ENCODE assay signal across 9 mouse cellular contexts in the genomic region with DNA sequence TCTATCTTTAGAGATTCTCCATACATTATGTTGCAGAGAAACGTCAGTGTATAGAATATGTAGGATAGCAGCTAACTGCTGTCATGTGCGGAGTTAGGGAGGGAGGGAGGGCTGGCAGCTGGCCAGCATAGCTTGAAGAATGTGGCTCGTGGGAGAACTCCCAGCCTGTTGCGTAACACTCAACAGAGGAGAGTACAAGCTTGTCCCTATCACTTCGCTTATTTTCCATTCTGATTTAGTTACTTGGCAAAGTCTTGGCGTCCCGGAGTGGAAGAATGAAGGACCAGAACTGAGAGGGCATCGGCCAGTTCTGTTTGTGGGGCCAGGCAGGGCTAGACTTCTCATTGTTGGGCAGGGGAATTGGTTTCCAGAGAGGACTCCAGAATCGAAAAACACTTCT. TPM values are rescaled to one million over a fixed set of nuclear protein-coding genes. Genes with fewer than 3 reads are reported as not detected.
DNase-seq lines count a peak whose midpoint lies in the region; ATAC-seq and TF ChIP-seq lines count a peak whose summit lies in the region.
"Had no signal": no experiment of that assay in that cellular context is flagged by ENCODE, and none has a peak within 500 bp of the region (broad histone marks: within the 10 kb centered on the region; RNA-seq: fewer than 3 reads in every experiment).

No protein-coding gene starts in this region.

- no peak overlapping the region for H3K9ac ChIP-seq in MEL (ENCODE audit: control insufficient read depth, low read depth, low read length, poor library complexity, severe bottlenecking)
- no peak overlapping the region for H3K9ac ChIP-seq in hindbrain, embryonic 14.5 days
- peak overlapping the region; percentile 14; the same call in 1 of the 2 replicates for H3K9ac ChIP-seq in stomach, postnatal 0 days (ENCODE audit: low read length)

- no peak overlapping the region for H3K4me3 ChIP-seq in MEL (ENCODE audit: control insufficient read depth in 1 of 2, insufficient read depth in 1 of 2, low read depth in 2 of 2, low read length in 2 of 2)
- H3K4me3 ChIP-seq in hindbrain, embryonic 14.5 days (replicated peaks; ENCODE audit: low read length) = no peak overlapping the region
- peak overlapping the region; percentile 20; the same call in 1 of the 2 replicates for H3K4me3 ChIP-seq in stomach, postnatal 0 days (ENCODE audit: low read depth, low read length)

- H3K79me2 ChIP-seq in MEL (ENCODE audit: control insufficient read depth, insufficient read depth, low read length, poor library complexity) = no peaks in the 10 kb centered on the region

- no peaks in the 10 kb centered on the region for H3K9me3 ChIP-seq in MEL (replicated peaks; ENCODE audit: insufficient read depth, low read length)
- H3K9me3 ChIP-seq in hindbrain, embryonic 14.5 days (ENCODE audit: control insufficient read depth, low read length) = no peaks in the 10 kb centered on the region
- no peaks in the 10 kb centered on the region for H3K9me3 ChIP-seq in stomach, postnatal 0 days (ENCODE audit: control insufficient read depth, low read length)

- ATAC-seq in hindbrain, embryonic 14.5 days (ENCODE audit: low FRiP score) = peak; percentile 71; the same call in 1 of the 2 replicates
- ATAC-seq in stomach, postnatal 0 days (ENCODE audit: low FRiP score, low TSS enrichment) = peak; percentile 84

- WGBS in hindbrain, embryonic 14.5 days = 32% methylated on average over 9 of the region's 9 CpGs
- WGBS in stomach, postnatal 0 days = 4% methylated on average over 9 of the region's 9 CpGs

- no peak overlapping the region for H3K27ac ChIP-seq in MEL (ENCODE audit: control insufficient read depth, low read depth, low read length)
- H3K27ac ChIP-seq in hindbrain, embryonic 14.5 days = 0 out of 2 replicates have a peak overlapping the region, but pooled peaks have one; percentile 22
- H3K27ac ChIP-seq in stomach, postnatal 0 days (replicated peaks) = peak overlapping the region; percentile 59; the same call in 1 of the 2 replicates

- no peak for TF ChIP-seq CTCF in MEL (IDR thresholded peaks at IDR 0.05 in 2 of 3, conservative IDR thresholded peaks at IDR 0.05 in 1 of 3; ENCODE audit: control insufficient read depth in 1 of 3, insufficient read depth in 1 of 3, low read depth in 2 of 3, low read length in 3 of 3, poor library complexity in 1 of 3, severe bottlenecking in 1 of 3)
- TF ChIP-seq CTCF in stomach, postnatal 0 days (IDR thresholded peaks at IDR 0.05; ENCODE audit: low read depth) = no peak

- H3K4me1 ChIP-seq in MEL (ENCODE audit: control insufficient read depth in 1 of 2, insufficient read depth in 2 of 2, low read length in 2 of 2) = peaks cover 8 to 9% of the 10 kb centered on the region in 2 experiments; a peak in 3 of 4 replicates
- peaks cover 5% of the 10 kb centered on the region for H3K4me1 ChIP-seq in hindbrain, embryonic 14.5 days (replicated peaks; ENCODE audit: control insufficient read depth, insufficient read depth, low read length)
- no peaks in the 10 kb centered on the region for H3K4me1 ChIP-seq in stomach, postnatal 0 days (replicated peaks; ENCODE audit: control insufficient read depth, insufficient read depth)

- H3K36me3 ChIP-seq in MEL (ENCODE audit: control insufficient read depth in 1 of 2, insufficient read depth in 2 of 2, low read length in 2 of 2) = peaks cover 0 to 11% of the 10 kb centered on the region in 2 experiments; a peak in 2 of 4 replicates
- H3K36me3 ChIP-seq in hindbrain, embryonic 14.5 days (replicated peaks; ENCODE audit: control insufficient read depth, insufficient read depth) = no peaks in the 10 kb centered on the region
- no peaks in the 10 kb centered on the region for H3K36me3 ChIP-seq in stomach, postnatal 0 days (ENCODE audit: control insufficient read depth, insufficient read depth, low read length)

- no peaks in the 10 kb centered on the region for H3K27me3 ChIP-seq in MEL (ENCODE audit: control insufficient read depth in 1 of 2, insufficient read depth in 2 of 2, low read length in 2 of 2)
- no peaks in the 10 kb centered on the region for H3K27me3 ChIP-seq in hindbrain, embryonic 14.5 days (ENCODE audit: control insufficient read depth, insufficient read depth, low read length)
- H3K27me3 ChIP-seq in stomach, postnatal 0 days (ENCODE audit: control insufficient read depth, insufficient read depth, low read length) = no peaks in the 10 kb centered on the region

- no peak for TF ChIP-seq POLR2A in MEL (IDR thresholded peaks at IDR 0.05; ENCODE audit: control insufficient read depth in 1 of 2, insufficient read depth in 1 of 2, low read depth in 1 of 2, low read length in 2 of 2, poor library complexity in 1 of 2)

- no peak for TF ChIP-seq EP300 in MEL (IDR thresholded peaks at IDR 0.05; ENCODE audit: low read depth in 1 of 2, low read length in 2 of 2)
- TF ChIP-seq EP300 in stomach, postnatal 0 days (optimal IDR thresholded peaks at IDR 0.05) = peak; percentile 42

- TF ChIP-seq RAD21 in MEL (IDR thresholded peaks at IDR 0.05; ENCODE audit: low read depth, low read length) = no peak

- peak; percentile 74 for DNase-seq in MEL (ENCODE audit: low read depth, low spot score)
- DNase-seq in adrenal gland, postnatal 25 days = peak; percentile 65
- peak; percentile 42 to 52 for DNase-seq in frontal cortex, postnatal 10 days (ENCODE audit: low spot score in 2 of 2)
- DNase-seq in hindbrain, embryonic 14.5 days (ENCODE audit: low spot score) = peak; percentile 68
- peak; percentile 39 to 69 for DNase-seq in left cerebral cortex, adult 9 months (ENCODE audit: low spot score in 2 of 2)
- DNase-seq in lung, postnatal 36 days = peak; percentile 86
- peak; percentile 79 for DNase-seq in stomach, postnatal 0 days (ENCODE audit: low spot score)
- DNase-seq in thymus, postnatal 14 days = no peak

- H3K4me2 ChIP-seq in hindbrain, embryonic 14.5 days (replicated peaks) = peak overlapping the region; percentile 7; the same call in 1 of the 2 replicates
- H3K4me2 ChIP-seq in stomach, postnatal 0 days (replicated peaks; ENCODE audit: low read depth) = peak overlapping the region; percentile 45

TF ChIP-seq in MEL, 35 proteins besides CTCF, POLR2A, EP300 and RAD21:
- TF ChIP-seq POLR2AphosphoS5 (IDR thresholded peaks at IDR 0.05; ENCODE audit: borderline replicate concordance, low read depth, low read length) = no peak
- no peak for TF ChIP-seq MAX (IDR thresholded peaks at IDR 0.05; ENCODE audit: low read length)
- TF ChIP-seq RCOR1 (IDR thresholded peaks at IDR 0.05; ENCODE audit: low read depth, low read length) = no peak
- TF ChIP-seq GABPA (IDR thresholded peaks at IDR 0.05; ENCODE audit: low read depth, low read length) = no peak
- no peak for TF ChIP-seq ZC3H11A (IDR thresholded peaks at IDR 0.05; ENCODE audit: low read depth, low read length)
- no peak for TF ChIP-seq UBTF (IDR thresholded peaks at IDR 0.05; ENCODE audit: borderline replicate concordance, insufficient read depth, low read depth, low read length)
- no peak for TF ChIP-seq ZKSCAN1 (IDR thresholded peaks at IDR 0.05; ENCODE audit: low read depth, low read length)
- no peak for TF ChIP-seq POLR2AphosphoS2 (IDR thresholded peaks at IDR 0.05; ENCODE audit: low read length)
- no peak for TF ChIP-seq MEF2A (IDR thresholded peaks at IDR 0.05; ENCODE audit: extremely low read depth, insufficient replicate concordance, low read depth, low read length, poor library complexity, severe bottlenecking)
- no peak for TF ChIP-seq ZMIZ1 (IDR thresholded peaks at IDR 0.05; ENCODE audit: low read depth, low read length)
- no peak for TF ChIP-seq TAL1 (IDR thresholded peaks at IDR 0.05; ENCODE audit: low read length)
- no peak for TF ChIP-seq MXI1 (IDR thresholded peaks at IDR 0.05; ENCODE audit: low read depth, low read length)
- TF ChIP-seq SIN3A (IDR thresholded peaks at IDR 0.05; ENCODE audit: low read length) = no peak
- no peak for TF ChIP-seq USF2 (IDR thresholded peaks at IDR 0.05; ENCODE audit: borderline replicate concordance in 1 of 2, insufficient read depth in 1 of 2, low read depth in 1 of 2, low read length in 2 of 2)
- TF ChIP-seq KAT2A (conservative IDR thresholded peaks at IDR 0.05; ENCODE audit: low read depth, low read length) = no peak
- no peak for TF ChIP-seq CHD1 (IDR thresholded peaks at IDR 0.05; ENCODE audit: low read depth, low read length)
- TF ChIP-seq TCF12 (IDR thresholded peaks at IDR 0.05; ENCODE audit: low read depth, low read length) = no peak

RNA-seq across cellular contexts. Expression of a gene that starts 6.6 kb away (rescaled TPM):
- total RNA-seq in MEL (2012; rRNA removed) = 4.8 and 5.4 TPM in 2 replicates
- polyA plus RNA-seq in MEL (2012; ENCODE audit: insufficient read depth in 1 of 2, insufficient read length in 2 of 2, low read depth in 1 of 2, low replicate concordance in 2 of 2, missing spikeins in 1 of 2) = 10 to 100 TPM in 1 of 2 experiments, not detected in 1; 53.0 TPM
- total RNA-seq in adrenal gland, postnatal 25 days (2021) = not detected in 2 replicates
- polyA plus RNA-seq in hindbrain, embryonic 14.5 days (2014; fragmentation: Nextera tagmentation; extraction: Ambion mirVana) = 3.9 TPM in 1 of 2 replicates, not detected in the other
- polyA plus RNA-seq in stomach, postnatal 0 days (2015; fragmentation: Nextera tagmentation; extraction: Ambion mirVana) = not detected in 2 replicates
- polyA plus RNA-seq: cortical plate, adult 2 months had no signal

RNA-seq across cellular contexts. Expression of a gene that starts 25.4 kb away (rescaled TPM):
- 27.5 and 29.3 TPM in 2 replicates for total RNA-seq in MEL (2012; rRNA removed)
- 100 to 1,000 TPM; 114 to 166 TPM for polyA plus RNA-seq in MEL (2012; ENCODE audit: insufficient read depth in 1 of 2, insufficient read length in 2 of 2, low read depth in 1 of 2, low replicate concordance in 2 of 2, missing spikeins in 1 of 2)
- total RNA-seq in adrenal gland, postnatal 25 days (2021) = 44.9 and 49.6 TPM in 2 replicates
- 35.3 and 35.6 TPM in 2 replicates for polyA plus RNA-seq in hindbrain, embryonic 14.5 days (2014; fragmentation: Nextera tagmentation; extraction: Ambion mirVana)
- 26.1 and 26.6 TPM in 2 replicates for polyA plus RNA-seq in stomach, postnatal 0 days (2015; fragmentation: Nextera tagmentation; extraction: Ambion mirVana)

RNA-seq across cellular contexts. Expression of a gene that starts 54.6 kb away (rescaled TPM):
- total RNA-seq in MEL (2012; rRNA removed) = 29.0 and 29.8 TPM in 2 replicates
- polyA plus RNA-seq in MEL (2012; ENCODE audit: insufficient read depth in 1 of 2, insufficient read length in 2 of 2, low read depth in 1 of 2, low replicate concordance in 2 of 2, missing spikeins in 1 of 2) = 10 to 100 TPM in 1 of 2 experiments, not detected in 1; 60.9 TPM
- total RNA-seq in adrenal gland, postnatal 25 days (2021) = 33.6 and 40.2 TPM in 2 replicates
- 50.4 and 51.1 TPM in 2 replicates for polyA plus RNA-seq in hindbrain, embryonic 14.5 days (2014; fragmentation: Nextera tagmentation; extraction: Ambion mirVana)
- polyA plus RNA-seq in stomach, postnatal 0 days (2015; fragmentation: Nextera tagmentation; extraction: Ambion mirVana) = 28.6 and 31.3 TPM in 2 replicates
